Mouse (Mus musculus) neural tube, embryonic 15.5 days (tissue): Measurements from ENCODE around the gene Rabggtb. TPM values are rescaled to one million over a fixed set of nuclear protein-coding genes. Genes with fewer than 3 reads are reported as not detected.

Source experiments
- ATAC-seq: fragments of 200-750 bp; cut with Nextera tagmentation; 2 replicates; pipeline ENCODE4 v1.8.0; 2017; ENCODE audit warnings: mild to moderate bottlenecking, moderate TSS enrichment, moderate library complexity; ENCODE audit not compliant: low FRiP score
- H3K27ac ChIP-seq: fragments of 300-500 bp; sonication (generic); replicated peaks from 2 replicates; pipeline ENCODE4 v1.5.1; 2015; ENCODE audit warnings: mild to moderate bottlenecking, inconsistent platforms
- H3K27me3 ChIP-seq: fragments of 300-500 bp; sonication (generic); replicated peaks from 2 replicates; pipeline ENCODE4 v1.6.1; 2015; ENCODE audit warnings: inconsistent platforms
- H3K36me3 ChIP-seq: fragments of 300-500 bp; sonication (generic); 2 replicates; pipeline ENCODE4 v1.6.1; 2015; ENCODE audit warnings: inconsistent platforms
- H3K4me1 ChIP-seq: fragments of 300-500 bp; sonication (generic); 2 replicates; pipeline ENCODE4 v1.6.1; 2015; ENCODE audit warnings: inconsistent platforms
- H3K4me2 ChIP-seq: fragments of 300-500 bp; sonication (generic); 2 replicates; pipeline ENCODE4 v1.6.1; 2015; ENCODE audit warnings: inconsistent platforms, mild to moderate bottlenecking, moderate library complexity
- H3K4me3 ChIP-seq: fragments of 300-500 bp; sonication (generic); replicated peaks from 2 replicates; pipeline ENCODE4 v1.5.1; 2015; ENCODE audit warnings: mild to moderate bottlenecking, inconsistent platforms
- H3K9ac ChIP-seq: fragments of 300-500 bp; sonication (generic); replicated peaks from 2 replicates; pipeline ENCODE4 v1.6.1; 2015; ENCODE audit warnings: mild to moderate bottlenecking, inconsistent platforms
- H3K9me3 ChIP-seq: fragments of 300-500 bp; sonication (generic); replicated peaks from 2 replicates; pipeline ENCODE4 v1.6.1; 2016; ENCODE audit warnings: inconsistent platforms
- WGBS: fragments of 180-500 bp; shearing (Covaris S2); methylation state at CpG from one replicate; pipeline ENCODE4 v1.1.7; 2015; ENCODE audit warnings: mixed read lengths; 5-methylcytosine and 5-hydroxymethylcytosine counted together
- polyA plus RNA-seq: library from polyadenylated mRNA; unstranded; fragments of >200 nt; fragmentation: Nextera tagmentation; extraction: Ambion mirVana; gene quantifications from 2 replicates; pipeline ENCODE4 v1.2.1, GENCODE M21; 2015

The Rabggtb gene
- polyA plus RNA-seq, 1 experiment from 2014 or later = 53.7 TPM

GRCm38 (mm10) chr3:153913510-153914243, 868 bp upstream of the Rabggtb start:
- H3K27ac ChIP-seq = peak overlapping the region; percentile 97
- H3K4me3 ChIP-seq = peak overlapping the region; percentile 85
- ATAC-seq = no peak
- peak overlapping the region; percentile 68 for H3K9ac ChIP-seq
- peak overlapping the region; percentile 82 for H3K4me2 ChIP-seq
- peaks cover 42% of the 10 kb centered on the region for H3K4me1 ChIP-seq
- 38% methylated on average over 6 of the region's 6 CpGs for WGBS
- no peaks in the 10 kb centered on the region for H3K9me3 ChIP-seq
- H3K36me3 ChIP-seq = peaks cover 22% of the 10 kb centered on the region
- no peaks in the 10 kb centered on the region for H3K27me3 ChIP-seq

DNA sequence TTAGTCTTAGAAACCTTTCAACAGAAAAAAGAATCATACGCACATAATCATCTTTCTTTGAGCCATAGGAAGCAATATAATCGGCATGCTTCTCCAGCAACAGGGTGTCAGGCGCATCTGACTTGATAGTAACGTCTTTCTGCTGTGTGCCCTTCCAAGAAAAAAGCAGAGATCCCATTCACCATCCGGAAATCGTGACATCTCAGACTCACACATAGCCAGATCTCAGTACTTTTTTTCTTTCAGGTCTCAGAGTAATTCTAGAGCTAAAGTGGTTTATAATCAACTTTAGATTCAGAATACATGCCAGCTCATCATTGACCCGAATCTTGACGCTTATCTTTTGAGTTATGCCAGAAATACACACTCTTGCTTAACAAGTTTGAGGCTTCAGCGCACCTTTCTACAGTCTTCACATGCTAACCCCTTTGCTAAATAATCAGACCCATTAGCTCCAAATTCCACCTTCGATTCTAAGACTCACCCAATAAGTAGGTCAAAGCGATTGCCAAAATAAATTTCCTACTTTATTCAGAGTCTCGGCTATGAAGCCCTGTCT, 848 bp downstream of the Rabggtb start:
- H3K4me3 ChIP-seq = peak overlapping the region; percentile 85
- peak overlapping the region; percentile 97 for H3K27ac ChIP-seq
- peaks cover 51% of the 10 kb centered on the region for H3K4me1 ChIP-seq
- H3K9ac ChIP-seq = peak overlapping the region; percentile 93
- no peak for ATAC-seq
- peaks cover 34% of the 10 kb centered on the region for H3K36me3 ChIP-seq
- H3K9me3 ChIP-seq = no peaks in the 10 kb centered on the region
- no peaks in the 10 kb centered on the region for H3K27me3 ChIP-seq
- peak overlapping the region; percentile 82 for H3K4me2 ChIP-seq
- 4% methylated on average over 12 of the region's 12 CpGs for WGBS

DNA sequence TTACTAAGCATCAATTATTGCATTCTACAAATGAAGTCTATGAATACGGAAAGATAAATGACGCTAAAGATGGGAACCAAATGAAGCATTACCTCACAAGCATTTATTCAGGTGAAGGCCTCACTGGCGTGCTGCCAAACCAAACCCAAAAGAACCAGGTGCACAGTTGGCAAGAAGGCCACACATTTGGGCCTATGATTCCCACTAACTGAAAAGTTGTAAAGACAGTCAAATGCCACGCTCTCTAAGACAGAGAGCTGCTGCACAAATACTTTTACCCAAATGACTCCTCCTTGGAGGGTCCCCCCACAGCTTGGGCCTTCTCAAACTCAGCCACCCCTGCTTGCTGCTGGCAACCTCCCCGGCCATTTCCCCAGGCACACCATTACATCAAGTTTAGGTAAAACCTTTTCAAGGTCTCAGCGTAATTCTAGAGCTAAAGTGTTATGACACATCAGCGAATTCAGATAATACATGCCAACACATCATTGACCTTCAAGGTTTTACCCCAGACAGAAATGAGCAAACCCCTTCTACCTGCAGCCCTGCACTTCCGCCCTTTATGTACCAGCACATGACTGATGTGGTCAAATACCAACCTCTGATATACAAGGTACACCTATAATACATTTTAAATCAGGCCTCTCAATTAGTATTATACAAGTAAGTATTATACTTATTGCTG, 1.5 kb downstream of the Rabggtb start:
- Histone ChIP-seq H3K4me3 (peak overlapping the region; percentile 85), H3K9ac (peak overlapping the region; percentile 93), H3K36me3 (peaks cover 40% of the 10 kb centered on the region), H3K27me3 (no peaks in the 10 kb centered on the region), H3K9me3 (no peaks in the 10 kb centered on the region), H3K4me1 (peaks cover 51% of the 10 kb centered on the region), H3K4me2 (peak overlapping the region; percentile 82), H3K27ac (no peak overlapping the region)
- no peak for ATAC-seq
- WGBS = 49% methylated on average over 8 of the region's 8 CpGs

GRCm38 (mm10) chr3:153910489-153910888, 2.3 kb downstream of the Rabggtb start:
- H3K27ac ChIP-seq = no peak overlapping the region
- 63% methylated on average over 7 of the region's 7 CpGs for WGBS
- no peaks in the 10 kb centered on the region for H3K9me3 ChIP-seq
- H3K27me3 ChIP-seq = no peaks in the 10 kb centered on the region
- H3K9ac ChIP-seq = no peak overlapping the region
- H3K4me1 ChIP-seq = peaks cover 51% of the 10 kb centered on the region
- H3K4me3 ChIP-seq = peak overlapping the region; percentile 85
- ATAC-seq = no peak
- peak overlapping the region; percentile 82 for H3K4me2 ChIP-seq
- peaks cover 48% of the 10 kb centered on the region for H3K36me3 ChIP-seq

- Histone ChIP-seq H3K9ac (no peak overlapping the region), H3K27ac (no peak overlapping the region), H3K36me3 (peaks cover 64% of the 10 kb centered on the region), H3K4me2 (no peak overlapping the region), H3K27me3 (no peaks in the 10 kb centered on the region), H3K9me3 (no peaks in the 10 kb centered on the region), H3K4me3 (no peak overlapping the region), H3K4me1 (peaks cover 50% of the 10 kb centered on the region)
- WGBS = 78% methylated on average over 5 of the region's 5 CpGs
- ATAC-seq = no peak
Observed at GRCm38 (mm10) chr3:153908919-153909318, 3.9 kb downstream of the Rabggtb start.

- Histone ChIP-seq H3K4me3 (no peak within 1 kb of the TSS), H3K36me3 (peaks cover 70% of the 10 kb centered on the region), H3K9me3 (no peaks in the 10 kb centered on the region), H3K4me1 (peaks cover 34% of the 10 kb centered on the region), H3K9ac (no peak within 1 kb of the TSS), H3K27ac (no peak within 1 kb of the TSS), H3K4me2 (no peak within 1 kb of the TSS), H3K27me3 (no peaks in the 10 kb centered on the region)
- 85% methylated on average over 9 of the region's 9 CpGs for WGBS
- 0 out of 2 replicates have a peak, but pooled peaks have one; percentile 14 for ATAC-seq
Observed at GRCm38 (mm10) chr3:153906136-153906871, 6.5 kb downstream of the Rabggtb start, which contains the start of gene Msh4. Gene Msh4 (minus strand): TSS chr3:153906138.

DNA sequence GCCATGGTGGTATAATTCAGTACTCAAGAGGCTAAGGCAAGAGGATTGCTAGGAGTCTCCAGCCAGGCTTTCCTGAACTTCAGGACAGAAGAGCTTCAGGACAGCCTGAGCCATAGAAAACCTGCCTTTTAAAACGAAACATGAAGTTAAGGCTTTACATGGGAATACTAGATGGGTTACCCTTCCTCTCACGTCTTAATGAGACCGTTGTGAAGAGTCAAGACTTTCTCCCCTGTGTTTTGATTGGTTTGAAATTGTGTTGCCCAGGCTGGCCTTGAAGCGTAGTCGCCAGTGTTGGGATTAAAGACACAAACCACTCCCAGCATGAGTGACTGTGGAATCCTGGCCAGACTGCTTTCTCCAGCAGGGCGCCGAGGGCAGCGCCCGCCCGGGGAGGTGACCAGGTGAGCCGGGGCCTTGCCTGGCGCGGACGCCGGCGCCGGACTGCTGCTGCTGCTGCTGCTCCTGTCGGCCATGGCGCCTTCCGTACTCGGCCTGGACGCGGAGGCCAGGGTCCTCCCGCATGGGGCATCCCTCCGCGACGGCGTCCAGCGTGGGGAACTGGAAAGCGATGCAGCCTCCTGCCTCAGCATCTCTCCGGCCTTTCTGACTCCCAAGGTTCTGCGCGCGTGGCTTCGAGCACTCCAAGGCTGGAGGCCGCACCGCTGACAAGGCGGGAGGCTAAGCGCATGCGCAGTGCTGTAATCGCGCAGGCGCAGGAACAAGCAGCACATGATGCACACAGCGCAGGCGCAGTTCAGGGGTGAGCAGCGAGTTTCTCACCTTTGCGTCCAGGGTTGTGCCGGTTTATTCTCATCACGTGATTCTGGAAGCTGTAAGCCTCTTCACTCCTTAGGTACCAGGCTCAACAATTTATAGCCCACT, 7.3 kb downstream of the Rabggtb start:
- H3K4me1 ChIP-seq = peaks cover 26% of the 10 kb centered on the region
- no peaks in the 10 kb centered on the region for H3K9me3 ChIP-seq
- H3K27ac ChIP-seq = no peak overlapping the region
- 0 out of 2 replicates have a peak, but pooled peaks have one; percentile 12 for ATAC-seq
- no peak overlapping the region for H3K4me3 ChIP-seq
- H3K9ac ChIP-seq = no peak overlapping the region
- peaks cover 66% of the 10 kb centered on the region for H3K36me3 ChIP-seq
- WGBS = 84% methylated on average over 49 of the region's 49 CpGs
- no peaks in the 10 kb centered on the region for H3K27me3 ChIP-seq
- no peak overlapping the region for H3K4me2 ChIP-seq

DNA sequence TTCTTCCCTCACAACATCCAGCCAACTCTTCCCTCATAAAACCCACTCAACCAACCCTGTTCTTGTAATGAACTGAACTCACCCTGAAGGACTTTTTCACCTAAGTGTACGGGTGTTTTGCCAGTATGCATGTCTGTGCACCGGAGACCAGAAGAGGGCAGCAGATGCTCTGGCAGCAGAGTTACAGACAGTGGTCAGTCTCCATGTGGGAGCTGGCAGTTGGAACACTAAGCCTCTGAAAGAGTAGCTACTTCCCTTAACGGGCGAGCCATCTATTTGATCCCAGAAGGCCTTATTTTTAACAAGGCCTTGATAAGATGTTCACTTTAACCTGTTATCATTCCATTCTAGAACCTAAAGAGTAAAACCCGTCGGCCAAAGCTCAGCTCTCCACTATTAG, 8.2 kb downstream of the Rabggtb start:
- Histone ChIP-seq H3K9me3 (no peaks in the 10 kb centered on the region), H3K27me3 (no peaks in the 10 kb centered on the region), H3K27ac (no peak overlapping the region), H3K9ac (no peak overlapping the region), H3K4me3 (no peak overlapping the region), H3K4me2 (no peak overlapping the region), H3K4me1 (peaks cover 18% of the 10 kb centered on the region), H3K36me3 (peaks cover 57% of the 10 kb centered on the region)
- ATAC-seq = no peak; the same call in 1 of the 2 replicates
- WGBS = 73% methylated on average over 6 of the region's 6 CpGs

GRCm38 (mm10) chr3:153902595-153902994, 10.2 kb downstream of the Rabggtb start:
- WGBS = 72% methylated on average over 3 of the region's 3 CpGs

GRCm38 (mm10) chr3:153901904-153902303, 10.9 kb downstream of the Rabggtb start:
- Histone ChIP-seq H3K9ac (no peak overlapping the region), H3K4me3 (no peak overlapping the region), H3K9me3 (no peaks in the 10 kb centered on the region), H3K4me1 (no peaks in the 10 kb centered on the region), H3K4me2 (no peak overlapping the region), H3K27ac (no peak overlapping the region), H3K36me3 (peaks cover 36% of the 10 kb centered on the region), H3K27me3 (no peaks in the 10 kb centered on the region)
- no peak for ATAC-seq
- WGBS = 88% methylated on average over 1 of the region's 1 CpGs

More at GRCm38 (mm10) chr3:153902595-153902994, 10.2 kb downstream of the Rabggtb start:
- H3K4me2 ChIP-seq = no peak overlapping the region
- H3K9me3 ChIP-seq = no peaks in the 10 kb centered on the region
- H3K27ac ChIP-seq = no peak overlapping the region
- no peaks in the 10 kb centered on the region for H3K4me1 ChIP-seq
- ATAC-seq = no peak
- no peak overlapping the region for H3K4me3 ChIP-seq
- H3K36me3 ChIP-seq = peaks cover 39% of the 10 kb centered on the region
- H3K27me3 ChIP-seq = no peaks in the 10 kb centered on the region
- H3K9ac ChIP-seq = no peak overlapping the region
